Mouse (Mus musculus) embryo, embryonic 10 days (tissue): ENCODE measurements around the gene Tut7.
"Not testable (repeated sequence)": the region's sequence is repeated elsewhere in the genome, so short reads cannot be mapped to it uniquely, and the experiment has no call there.

Experiments
- DNase-seq: peaks from one replicate; pipeline ENCODE4 v3.0.0-alpha.2; 2015; ENCODE audit warnings: low spot score

Tut7 gene

GRCm38 (mm10) chr13:59766786-59767515, 56.0 kb downstream of the Tut7 start:
- DNase-seq: no peak

- no peak for DNase-seq
Observed at GRCm38 (mm10) chr13:59762791-59763190, 60.2 kb downstream of the Tut7 start.

GRCm38 (mm10) chr13:59756906-59757305, 66.0 kb downstream of the Tut7 start:
- DNase-seq: no peak

- no peak for DNase-seq
Observed at GRCm38 (mm10) chr13:59750310-59750709, 72.6 kb downstream of the Tut7 start.

DNA sequence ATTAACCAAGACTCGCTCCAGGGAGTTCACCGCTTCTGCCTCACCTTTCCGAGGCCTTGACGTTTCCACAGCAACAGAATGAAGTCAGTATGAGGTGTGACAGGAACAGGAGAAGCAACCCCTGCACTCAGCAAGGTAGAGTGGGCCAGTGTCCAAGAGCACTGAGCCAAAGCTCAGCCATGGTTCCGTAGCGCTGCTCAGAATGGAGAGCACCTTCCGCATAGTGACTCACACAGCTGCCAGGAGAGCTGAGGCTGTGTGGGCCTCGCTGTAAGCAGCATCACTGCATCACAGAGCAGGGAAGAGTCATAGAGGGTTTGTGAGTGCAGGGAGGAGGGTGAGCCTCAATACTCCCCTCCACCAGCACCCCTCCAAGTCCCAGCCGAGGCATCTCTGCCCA, 76.2 kb downstream of the Tut7 start, which contains the start of gene 1700014D04Rik:
Gene 1700014D04Rik, minus strand, starts transcription at position 42 of the 400 bp plus-strand sequence.
- no peak for DNase-seq

DNA sequence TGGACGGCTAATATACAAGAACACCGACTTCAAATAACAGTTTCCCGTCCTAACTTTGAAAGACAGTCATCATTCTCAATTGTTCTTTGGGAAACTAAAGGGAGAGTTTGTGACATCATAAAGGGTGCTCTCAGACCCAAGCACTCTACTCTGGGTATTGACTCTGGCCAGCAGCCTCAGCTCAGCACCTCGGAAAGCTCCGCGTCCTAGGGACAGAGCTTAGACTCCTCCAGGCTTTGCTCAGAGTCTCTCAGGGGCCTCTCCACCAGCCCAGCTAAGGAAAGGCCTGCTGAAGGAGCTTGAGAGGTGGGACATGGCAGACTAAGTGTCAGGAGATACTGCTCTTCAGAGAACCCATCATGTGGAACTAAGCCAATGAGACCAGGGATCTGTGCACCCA, 76.8 kb downstream of the Tut7 start:
- DNase-seq: no peak

GRCm38 (mm10) chr13:59745462-59745861, 77.5 kb downstream of the Tut7 start:
- no peak for DNase-seq

- DNase-seq: no peak
Observed at GRCm38 (mm10) chr13:59741697-59742096, 81.2 kb downstream of the Tut7 start.

- no peak for DNase-seq
Observed at GRCm38 (mm10) chr13:59741096-59741495, 81.9 kb downstream of the Tut7 start.

- DNase-seq: no peak
Observed at GRCm38 (mm10) chr13:59739397-59739796, 83.5 kb downstream of the Tut7 start.

GRCm38 (mm10) chr13:59738455-59738854, 84.5 kb downstream of the Tut7 start:
- no peak for DNase-seq

- peak; percentile 55 for DNase-seq
Observed at GRCm38 (mm10) chr13:59735190-59735589, 87.8 kb downstream of the Tut7 start.

DNA sequence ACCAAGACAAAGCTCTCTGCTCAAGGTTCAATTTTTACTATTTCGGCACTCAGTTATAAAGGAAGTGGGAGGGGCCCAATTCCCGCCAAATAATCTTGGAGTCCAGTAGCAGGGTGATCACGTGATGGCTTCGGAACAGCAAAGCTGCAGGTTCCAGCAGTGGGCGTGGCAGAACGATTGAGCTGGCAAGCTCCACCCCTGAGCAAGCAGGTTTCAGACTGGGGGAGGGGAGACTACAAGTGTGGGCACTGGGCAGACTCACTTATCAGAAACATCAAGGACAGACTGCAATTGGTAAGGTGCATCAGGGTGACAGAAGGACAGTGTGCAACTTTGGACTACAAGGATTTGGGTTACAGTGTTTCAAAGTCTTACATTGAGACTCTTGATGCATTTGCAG, 88.6 kb downstream of the Tut7 start:
- DNase-seq: not testable (repeated sequence)

- no peak for DNase-seq
Observed at GRCm38 (mm10) chr13:59733936-59734335, 89.0 kb downstream of the Tut7 start.

DNA sequence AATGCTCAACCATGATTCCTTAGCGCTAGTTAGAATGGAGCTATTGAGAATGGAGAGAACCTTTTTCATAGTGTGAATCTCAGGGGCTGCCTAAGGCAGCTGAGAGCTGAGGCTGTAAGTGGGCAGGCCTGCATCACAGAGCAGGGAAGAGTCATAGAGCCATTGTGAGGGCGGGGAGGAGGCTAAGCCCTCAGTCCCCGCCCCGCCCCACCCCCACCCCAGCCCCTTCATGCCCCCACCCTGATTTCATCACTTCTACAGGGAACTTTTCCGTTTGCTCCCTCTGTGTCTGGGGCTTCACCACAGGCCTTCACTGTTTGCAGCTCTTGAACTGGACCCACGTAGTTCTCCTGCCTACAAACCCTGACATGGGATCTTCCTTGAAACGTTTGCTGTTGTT, 91.3 kb downstream of the Tut7 start, which contains the start of gene Spata31d1d:
Gene Spata31d1d, minus strand, starts transcription at position 101 of the 400 bp plus-strand sequence.
- DNase-seq: no peak

DNA sequence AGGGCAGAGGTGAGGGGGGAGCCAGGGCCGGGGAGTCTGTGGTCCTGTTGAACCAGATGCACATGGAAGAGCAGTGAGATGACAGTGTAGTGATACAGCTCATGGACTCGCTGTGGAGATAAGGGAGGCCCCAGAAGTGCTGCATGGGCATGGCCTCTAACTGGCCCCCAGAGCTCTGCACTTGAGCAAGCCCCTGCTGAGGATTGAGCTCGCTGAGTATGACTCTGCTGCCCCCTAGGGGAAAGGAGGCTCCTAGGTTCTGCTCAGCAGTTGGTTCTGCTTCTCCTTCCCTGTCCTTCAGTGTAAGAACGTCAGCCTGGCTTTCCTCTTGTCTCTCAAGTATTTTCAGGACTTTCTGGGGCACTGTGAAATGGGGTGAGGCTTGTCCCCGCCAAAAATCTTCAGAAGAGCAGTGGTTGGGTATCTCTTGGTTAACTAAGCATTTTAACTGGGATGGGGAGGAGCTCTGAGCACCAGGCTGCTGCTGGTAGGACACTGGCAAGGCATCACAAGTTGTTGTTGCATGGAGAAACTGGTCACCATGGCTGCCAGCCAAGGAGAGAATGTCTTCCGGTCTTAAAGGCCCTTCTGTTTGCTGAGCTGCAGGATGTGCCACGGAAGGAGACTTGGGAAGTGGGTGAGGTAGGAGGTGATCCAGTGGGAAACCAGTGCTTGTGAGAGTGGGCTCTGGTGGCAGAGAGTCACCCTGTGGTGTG, 94.4 kb downstream of the Tut7 start:
- DNase-seq: peak; percentile 93

GRCm38 (mm10) chr13:59726139-59726867, 96.6 kb downstream of the Tut7 start:
- no peak for DNase-seq

GRCm38 (mm10) chr13:59722089-59722488, 100.9 kb downstream of the Tut7 start:
- DNase-seq: not testable (repeated sequence)
